Mouse (Mus musculus): ENCODE measurements around the gene Srsf1.

DNA sequence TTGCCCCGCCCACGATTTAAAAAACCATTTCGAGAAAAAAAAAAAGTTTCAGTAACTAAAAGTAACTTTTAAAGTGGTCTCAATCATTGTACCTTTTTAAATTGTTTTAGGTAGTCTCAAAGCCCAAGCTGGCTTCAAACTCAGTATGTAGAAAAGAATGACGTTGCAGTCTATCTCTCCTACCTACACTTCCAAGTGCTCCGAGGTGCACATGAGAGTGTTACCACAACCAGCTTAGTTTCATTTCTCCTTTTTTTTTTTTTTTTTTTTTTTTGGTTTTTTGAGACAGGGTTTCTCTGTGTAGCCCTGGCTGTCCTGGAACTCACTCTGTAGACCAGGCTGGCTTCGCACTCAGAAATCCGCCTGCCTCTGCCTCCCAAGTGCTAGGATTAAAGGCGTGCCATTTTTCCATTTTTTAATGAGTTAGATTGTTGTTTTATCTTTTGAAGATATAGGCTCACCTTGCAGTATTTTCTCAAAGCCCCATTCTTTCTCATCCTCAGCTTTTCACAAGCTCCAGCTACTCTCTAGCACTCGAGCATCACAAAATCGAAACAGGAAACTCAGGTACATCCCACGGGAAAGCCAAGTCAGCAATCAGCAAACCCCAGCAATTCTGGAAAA is 34.4 kb upstream of the Srsf1 start:
- TF ChIP-seq CTCF (conservative IDR thresholded peaks at IDR 0.05 in 1 of 2, IDR thresholded peaks at IDR 0.05 in 1 of 2; ENCODE audit: low read depth in 2 of 2, low read length in 2 of 2) (no peak), EP300 (IDR thresholded peaks at IDR 0.05; ENCODE audit: low read length) (peak; percentile 95), POLR2A (IDR thresholded peaks at IDR 0.05; ENCODE audit: low read depth, low read length) (no peak), ETS1 (conservative IDR thresholded peaks at IDR 0.05; ENCODE audit: low read depth, low read length) (peak; percentile 82), MYC (IDR thresholded peaks at IDR 0.05; ENCODE audit: low read depth, low read length) (peak; percentile 76; the same call in 1 of the 2 replicates), SIN3A (IDR thresholded peaks at IDR 0.05; ENCODE audit: low read length) (0 out of 2 replicates have a peak, but pooled peaks have one; percentile 66), TBP (conservative IDR thresholded peaks at IDR 0.05; ENCODE audit: low read depth, low read length) (no peak)

Measured in CH12.LX (cell line).